Mouse (Mus musculus) forebrain, embryonic 16.5 days (tissue): ENCODE measurements around the gene Cd9. TPM values are rescaled to one million over a fixed set of nuclear protein-coding genes. Genes with fewer than 3 reads are reported as not detected.

Experiments
- ATAC-seq: fragments of 200-750 bp; cut with Nextera tagmentation; 2 replicates; pipeline ENCODE4 v1.8.0; 2017; ENCODE audit warnings: mild to moderate bottlenecking, moderate library complexity
- H3K27ac ChIP-seq: fragments of 300-500 bp; sonication (generic); 2 replicates; pipeline ENCODE4 v1.5.1; 2014; ENCODE audit warnings: low read length, control low read depth
- H3K27me3 ChIP-seq: fragments of 300-500 bp; sonication (generic); replicated peaks from 2 replicates; pipeline ENCODE4 v1.6.1; 2014; ENCODE audit warnings: low read length; ENCODE audit not compliant: control insufficient read depth, insufficient read depth
- H3K36me3 ChIP-seq: fragments of 300-500 bp; sonication (generic); 2 replicates; pipeline ENCODE4 v1.6.1; 2014; ENCODE audit not compliant: control insufficient read depth, insufficient read depth
- H3K4me1 ChIP-seq: fragments of 300-500 bp; sonication (generic); replicated peaks from 2 replicates; pipeline ENCODE4 v1.6.1; 2014; ENCODE audit warnings: low read length; ENCODE audit not compliant: control insufficient read depth, insufficient read depth
- H3K4me2 ChIP-seq: fragments of 300-500 bp; sonication (generic); 2 replicates; pipeline ENCODE4 v1.6.1; 2014; ENCODE audit warnings: mild to moderate bottlenecking, low read length, control low read depth
- H3K4me3 ChIP-seq: fragments of 300-500 bp; sonication (generic); replicated peaks from 2 replicates; pipeline ENCODE4 v1.5.1; 2014; ENCODE audit warnings: mild to moderate bottlenecking, low read length, control low read depth
- H3K9ac ChIP-seq: fragments of 300-500 bp; sonication (generic); replicated peaks from 2 replicates; pipeline ENCODE4 v1.6.1; 2014; ENCODE audit warnings: low read depth, low read length, control low read depth
- H3K9me3 ChIP-seq: fragments of 300-500 bp; sonication (generic); 2 replicates; pipeline ENCODE4 v1.6.1; 2016; ENCODE audit warnings: low read length; ENCODE audit not compliant: control insufficient read depth
- WGBS: fragments of 180-500 bp; shearing (Covaris S2); extraction: QIAGEN DNeasy Blood & Tissue Kit; methylation state at CpG from one replicate; pipeline ENCODE4 v1.1.7; 2014; 5-methylcytosine and 5-hydroxymethylcytosine counted together
- polyA plus RNA-seq: library from polyadenylated mRNA; unstranded; fragments of >200 nt; fragmentation: Nextera tagmentation; extraction: Ambion mirVana; gene quantifications from 2 replicates; pipeline ENCODE4 v1.2.1, GENCODE M21; 2015

The Cd9 gene
- polyA plus RNA-seq, 1 experiment from 2014 or later: 78.4 TPM

- ATAC-seq: peak; percentile 88
- no peak overlapping the region for H3K4me2 ChIP-seq
- no peaks in the 10 kb centered on the region for H3K36me3 ChIP-seq
- H3K4me1 ChIP-seq: peaks cover 27% of the 10 kb centered on the region
- no peaks in the 10 kb centered on the region for H3K9me3 ChIP-seq
- WGBS: 26% methylated on average over 11 of the region's 12 CpGs
- H3K27ac ChIP-seq: peak overlapping the region; percentile 31
- no peak overlapping the region for H3K4me3 ChIP-seq
- no peak overlapping the region for H3K9ac ChIP-seq
- H3K27me3 ChIP-seq: no peaks in the 10 kb centered on the region
These were observed 13.9 kb downstream of the Cd9 start for GRCm38 (mm10) chr6:125480396-125481361.

- Histone ChIP-seq H3K27me3 (no peaks in the 10 kb centered on the region), H3K9me3 (no peaks in the 10 kb centered on the region), H3K36me3 (no peaks in the 10 kb centered on the region), H3K4me2 (no peak overlapping the region), H3K9ac (no peak overlapping the region), H3K4me1 (peaks cover 31% of the 10 kb centered on the region), H3K27ac (no peak overlapping the region), H3K4me3 (no peak overlapping the region)
- ATAC-seq: no peak
- WGBS: 94% methylated on average over 9 of the region's 9 CpGs
These were observed 15.2 kb downstream of the Cd9 start for GRCm38 (mm10) chr6:125479359-125479758.

DNA sequence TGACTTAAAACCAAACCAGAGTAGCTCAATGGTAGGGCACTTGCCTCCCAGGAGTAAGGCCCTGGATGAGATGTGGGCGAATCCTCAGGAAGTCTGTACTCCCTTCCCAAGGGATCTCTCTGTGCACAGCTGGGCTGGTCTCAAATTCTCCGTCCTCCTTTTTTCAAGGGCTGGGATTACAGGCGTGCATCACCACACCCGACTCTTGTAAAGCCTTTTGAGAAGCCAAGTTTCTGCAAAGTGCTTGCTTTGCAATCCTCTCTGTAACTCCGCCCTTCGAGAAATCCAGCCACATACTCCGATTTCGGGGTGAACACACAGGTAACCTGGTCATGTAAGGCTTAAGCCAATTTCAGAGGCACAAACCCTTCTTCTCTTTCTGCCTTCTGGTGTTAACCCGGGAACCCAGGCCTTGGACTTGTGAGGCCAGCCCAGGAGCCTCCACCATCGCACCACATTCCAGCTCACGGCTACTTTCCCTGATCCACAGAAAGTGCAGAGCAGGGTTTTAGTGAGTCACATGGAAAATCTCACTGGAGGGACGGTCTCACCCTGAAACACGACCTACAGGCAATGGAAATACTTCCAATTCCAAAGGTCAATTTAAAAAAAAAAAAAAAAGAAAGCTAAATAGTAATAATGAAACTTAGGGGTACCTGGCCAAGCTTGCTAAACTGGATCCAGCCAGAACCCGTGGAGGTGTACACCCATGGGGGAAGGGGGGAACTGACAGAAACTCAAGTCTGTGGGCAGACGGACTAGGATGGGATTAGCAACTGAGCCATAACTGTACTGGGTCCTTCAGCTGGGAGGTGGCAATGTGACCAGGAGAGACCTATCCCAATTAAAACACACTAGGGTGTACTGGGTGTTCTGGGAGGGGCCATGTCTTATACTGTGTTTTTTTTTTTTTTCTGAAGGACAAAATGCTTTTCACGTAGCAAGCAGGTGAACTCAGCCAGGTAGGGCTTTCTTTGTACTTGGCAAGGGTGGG lies 16.2 kb downstream of the Cd9 start:
- Histone ChIP-seq H3K4me3 (no peak overlapping the region), H3K36me3 (no peaks in the 10 kb centered on the region), H3K9me3 (no peaks in the 10 kb centered on the region), H3K27me3 (no peaks in the 10 kb centered on the region), H3K27ac (no peak overlapping the region), H3K9ac (no peak overlapping the region), H3K4me1 (peaks cover 31% of the 10 kb centered on the region), H3K4me2 (no peak overlapping the region)
- ATAC-seq: no peak
- whole genome bisulfite sequencing: 89% methylated on average over 16 of the region's 16 CpGs

DNA sequence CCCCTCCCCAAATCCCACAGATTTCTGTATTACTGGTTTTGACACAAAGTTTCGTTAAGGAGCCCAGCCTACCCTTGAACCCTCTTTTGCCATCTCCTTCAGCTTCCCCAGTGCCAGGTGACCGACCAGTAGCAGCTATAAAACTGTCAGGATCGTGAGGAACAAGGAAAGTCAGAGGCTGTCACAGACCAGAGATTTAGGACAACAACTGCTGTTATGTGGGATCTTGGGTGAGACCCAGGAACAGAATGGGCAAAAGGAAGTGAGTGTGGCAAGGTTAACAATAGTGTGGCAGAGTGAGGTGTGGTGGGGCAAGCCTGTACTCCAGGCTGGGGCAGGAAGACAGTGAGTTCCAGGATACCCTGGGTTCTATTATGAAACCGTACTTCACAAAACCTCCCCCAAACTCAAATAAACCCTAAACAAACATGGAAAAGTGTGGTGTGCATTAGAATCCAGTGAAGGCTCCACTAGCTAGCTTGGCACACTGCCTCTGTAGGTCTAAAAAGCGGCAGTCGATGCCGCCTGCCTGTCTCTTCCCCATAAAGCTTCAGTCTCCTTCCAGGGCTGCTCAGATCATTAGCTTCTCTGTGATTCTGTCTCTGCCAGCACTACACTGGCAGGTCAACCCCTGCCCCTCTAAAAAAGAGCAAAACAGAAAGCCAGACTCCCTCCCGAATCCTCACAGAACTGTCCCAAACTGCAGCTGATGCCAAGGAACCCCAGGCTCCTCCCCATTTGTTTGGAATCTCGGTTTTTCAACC lies 17.6 kb downstream of the Cd9 start:
- Histone ChIP-seq H3K4me1 (peaks cover 31% of the 10 kb centered on the region), H3K9me3 (no peaks in the 10 kb centered on the region), H3K27me3 (no peaks in the 10 kb centered on the region), H3K36me3 (no peaks in the 10 kb centered on the region), H3K4me2 (no peak overlapping the region), H3K4me3 (no peak overlapping the region), H3K9ac (no peak overlapping the region), H3K27ac (peak overlapping the region; percentile 12)
- 57% methylated on average over 9 of the region's 9 CpGs for WGBS
- no peak for ATAC-seq

DNA sequence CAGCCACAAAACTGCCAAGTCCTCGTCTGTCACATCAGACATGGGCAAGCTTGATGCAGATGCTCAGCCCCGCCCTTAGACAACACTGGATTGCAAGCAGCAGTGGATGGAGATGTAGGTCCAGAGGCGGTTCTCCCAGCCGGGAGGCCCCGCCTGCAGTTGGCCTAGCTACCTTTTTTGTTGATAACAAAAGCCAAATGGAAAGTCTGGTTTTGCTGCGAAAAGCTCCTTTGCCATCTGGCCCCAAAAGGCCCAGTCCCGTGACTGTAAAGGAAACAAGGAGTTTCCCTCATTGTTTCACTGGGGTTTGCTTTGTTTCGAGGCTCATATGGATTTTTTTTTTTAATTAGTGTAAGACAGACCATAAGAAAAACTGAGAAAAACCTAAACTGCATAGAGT lies 18.5 kb downstream of the Cd9 start:
- no peak overlapping the region for H3K4me3 ChIP-seq
- no peaks in the 10 kb centered on the region for H3K9me3 ChIP-seq
- no peak overlapping the region for H3K9ac ChIP-seq
- peaks cover 28% of the 10 kb centered on the region for H3K4me1 ChIP-seq
- H3K27ac ChIP-seq: no peak overlapping the region
- no peak for ATAC-seq
- H3K4me2 ChIP-seq: no peak overlapping the region
- H3K36me3 ChIP-seq: no peaks in the 10 kb centered on the region
- no peaks in the 10 kb centered on the region for H3K27me3 ChIP-seq
- 32% methylated on average over 8 of the region's 8 CpGs for WGBS

GRCm38 (mm10) chr6:125475184-125475583 lies 19.4 kb downstream of the Cd9 start:
- H3K4me2 ChIP-seq: no peak overlapping the region
- H3K27ac ChIP-seq: no peak overlapping the region; the same call in 1 of the 2 replicates
- WGBS: 15% methylated on average over 1 of the region's 1 CpGs
- ATAC-seq: no peak
- H3K36me3 ChIP-seq: no peaks in the 10 kb centered on the region
- no peaks in the 10 kb centered on the region for H3K9me3 ChIP-seq
- H3K27me3 ChIP-seq: no peaks in the 10 kb centered on the region
- no peak overlapping the region for H3K9ac ChIP-seq
- H3K4me3 ChIP-seq: no peak overlapping the region
- H3K4me1 ChIP-seq: peaks cover 19% of the 10 kb centered on the region

DNA sequence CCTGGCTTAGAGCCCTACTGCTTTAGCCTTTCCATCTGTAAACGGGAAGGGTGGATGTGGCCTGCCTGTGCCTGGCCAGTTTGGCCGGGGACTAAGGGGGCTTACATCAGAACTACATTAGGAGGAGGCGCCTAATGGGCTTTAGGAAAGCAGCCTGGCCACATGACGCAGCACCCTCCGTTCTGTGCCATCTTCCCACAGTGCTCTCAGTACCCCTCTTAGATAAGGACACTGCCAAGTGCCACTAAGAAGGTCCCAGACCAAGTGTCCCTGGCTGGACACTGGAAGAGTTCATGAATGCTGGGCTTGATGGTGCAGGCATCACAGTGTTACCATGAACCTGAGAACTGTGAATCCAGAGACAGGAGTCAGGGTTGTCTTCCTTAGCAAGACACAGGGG lies 20.7 kb downstream of the Cd9 start:
- no peaks in the 10 kb centered on the region for H3K9me3 ChIP-seq
- no peak overlapping the region for H3K4me2 ChIP-seq
- H3K9ac ChIP-seq: no peak overlapping the region
- no peak overlapping the region for H3K27ac ChIP-seq
- no peaks in the 10 kb centered on the region for H3K27me3 ChIP-seq
- no peak overlapping the region for H3K4me3 ChIP-seq
- no peak for ATAC-seq
- WGBS: 85% methylated on average over 5 of the region's 5 CpGs
- peaks cover 18% of the 10 kb centered on the region for H3K4me1 ChIP-seq
- no peaks in the 10 kb centered on the region for H3K36me3 ChIP-seq

DNA sequence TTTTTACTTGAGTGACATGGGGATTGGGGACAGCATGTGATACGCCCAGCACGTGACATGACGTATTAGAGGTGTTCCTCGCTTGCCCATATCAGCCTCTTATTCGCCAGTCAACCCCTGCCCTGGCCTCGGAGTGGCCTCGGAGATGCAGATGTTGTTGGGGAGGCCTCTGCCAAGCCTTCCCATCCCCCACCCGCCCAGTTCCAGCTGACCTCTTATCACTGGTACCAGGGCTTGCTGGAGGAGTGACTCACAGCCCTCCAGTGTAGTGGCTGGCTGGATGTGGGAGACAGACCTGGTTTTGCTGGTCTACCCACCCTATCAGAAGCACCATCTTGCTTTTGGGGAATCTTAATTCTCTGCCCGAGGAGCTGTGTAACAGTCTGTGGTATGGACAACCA lies 21.3 kb downstream of the Cd9 start:
- H3K27ac ChIP-seq: no peak overlapping the region
- WGBS: 93% methylated on average over 9 of the region's 9 CpGs
- H3K4me1 ChIP-seq: peaks cover 21% of the 10 kb centered on the region
- H3K36me3 ChIP-seq: no peaks in the 10 kb centered on the region
- H3K9me3 ChIP-seq: no peaks in the 10 kb centered on the region
- H3K4me3 ChIP-seq: no peak overlapping the region
- H3K27me3 ChIP-seq: no peaks in the 10 kb centered on the region
- ATAC-seq: no peak
- no peak overlapping the region for H3K9ac ChIP-seq
- no peak overlapping the region for H3K4me2 ChIP-seq
